Comparison of ENCODE assay signal across 9 mouse cellular contexts in the genomic region with DNA sequence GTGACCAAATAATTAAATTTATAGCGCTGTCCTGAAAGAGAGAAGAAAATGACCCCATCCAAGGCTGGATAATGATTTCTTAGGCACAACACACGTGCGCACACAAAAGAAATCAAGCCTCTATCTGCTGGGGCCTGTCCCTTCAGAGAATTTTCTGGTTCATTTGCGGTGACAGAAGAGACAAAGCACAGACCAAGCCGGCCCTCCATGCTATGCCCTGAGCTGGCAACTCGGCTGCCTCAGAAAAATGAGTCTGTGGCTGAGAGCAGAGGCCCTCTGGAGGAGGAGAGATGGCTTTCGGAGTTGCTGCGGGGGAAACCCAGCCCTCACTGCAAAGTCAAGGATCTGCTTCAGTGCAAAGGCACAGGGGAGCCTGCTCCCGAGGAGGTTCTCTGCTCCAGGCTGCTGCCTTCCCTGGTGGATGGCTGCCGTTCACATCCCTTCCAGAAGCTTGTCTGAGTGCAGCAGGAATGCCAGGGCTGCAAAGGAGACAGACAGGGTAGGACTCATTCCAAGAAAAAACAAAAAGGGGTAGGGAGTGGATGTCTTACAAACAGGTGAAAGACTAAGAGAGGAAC.
A peak's percentile ranks its signal among the peaks of the same experiment; 100 is the strongest.
DNase-seq lines count a peak whose midpoint lies in the region; ATAC-seq lines count a peak whose summit lies in the region.
"Had no signal": no experiment of that assay in that cellular context is flagged by ENCODE, and none has a peak within 500 bp of the region (broad histone marks: within the 10 kb centered on the region; RNA-seq: fewer than 3 reads in every experiment).

No protein-coding gene starts in this region.

- H3K4me3 ChIP-seq in forebrain, embryonic 15.5 days = no peak overlapping the region
- no peak overlapping the region for H3K4me3 ChIP-seq in midbrain, embryonic 14.5 days (replicated peaks; ENCODE audit: low read depth, low read length)

- H3K9me3 ChIP-seq in forebrain, embryonic 15.5 days = peaks cover 5% of the 10 kb centered on the region; the same call in 1 of the 2 replicates
- no peaks in the 10 kb centered on the region for H3K9me3 ChIP-seq in midbrain, embryonic 14.5 days (ENCODE audit: control insufficient read depth, low read length)

- WGBS in forebrain, embryonic 15.5 days = 4% methylated on average over 10 of the region's 10 CpGs
- 2% methylated on average over 10 of the region's 10 CpGs for WGBS in midbrain, embryonic 14.5 days

- peak overlapping the region; percentile 83 for H3K27ac ChIP-seq in forebrain, embryonic 15.5 days (replicated peaks)
- H3K27ac ChIP-seq in midbrain, embryonic 14.5 days (replicated peaks; ENCODE audit: low read depth, low read length) = peak overlapping the region; percentile 87
- H3K27ac ChIP-seq: macrophage had no signal

- H3K4me2 ChIP-seq in forebrain, embryonic 15.5 days (replicated peaks) = no peak overlapping the region
- H3K4me2 ChIP-seq in midbrain, embryonic 14.5 days (ENCODE audit: low read length) = no peak overlapping the region; the same call in 1 of the 2 replicates

- H3K27me3 ChIP-seq in forebrain, embryonic 15.5 days = no peaks in the 10 kb centered on the region
- H3K27me3 ChIP-seq in midbrain, embryonic 14.5 days (ENCODE audit: control insufficient read depth, insufficient read depth, low read length) = no peaks in the 10 kb centered on the region

- H3K36me3 ChIP-seq in forebrain, embryonic 15.5 days = no peaks in the 10 kb centered on the region
- H3K36me3 ChIP-seq in midbrain, embryonic 14.5 days (ENCODE audit: control insufficient read depth, insufficient read depth, low read length) = no peaks in the 10 kb centered on the region

- no peak for DNase-seq in frontal cortex, postnatal 10 days (ENCODE audit: low spot score in 2 of 2)
- DNase-seq in Muller cell, postnatal 12 days (ENCODE audit: inconsistent ontology term) = peak; percentile 76
- peak; percentile 78 for DNase-seq in midbrain, embryonic 14.5 days
- DNase-seq in thymus, postnatal 4 days = no peak
- no peak for DNase-seq in layer of hippocampus, postnatal 25 days (ENCODE audit: extremely low spot score in 1 of 2, low spot score in 1 of 2)
- no peak for DNase-seq in gastrocnemius, postnatal 4 days (ENCODE audit: low spot score in 2 of 2)

- peak overlapping the region; percentile 23; the same call in 1 of the 2 replicates for H3K9ac ChIP-seq in forebrain, embryonic 15.5 days (replicated peaks)
- peak overlapping the region; percentile 24; the same call in 1 of the 2 replicates for H3K9ac ChIP-seq in midbrain, embryonic 14.5 days (replicated peaks; ENCODE audit: low read length)

- peaks cover 10% of the 10 kb centered on the region for H3K4me1 ChIP-seq in forebrain, embryonic 15.5 days
- H3K4me1 ChIP-seq in midbrain, embryonic 14.5 days (ENCODE audit: control insufficient read depth, insufficient read depth, low read length) = peaks cover 17% of the 10 kb centered on the region

- peak; percentile 23; the same call in 1 of the 2 replicates for ATAC-seq in frontal cortex, adult (ENCODE audit: low TSS enrichment)
- peak; percentile 82 for ATAC-seq in forebrain, embryonic 15.5 days (replicated peaks)
- ATAC-seq in midbrain, embryonic 14.5 days (ENCODE audit: low FRiP score, low TSS enrichment) = peak; percentile 85

Comparison
In these comparisons a context has a peak if more than half of its experiments do, and no peak if none do; other contexts are left out.
1. ATAC-seq: peak in every context shown above with its lines; median percentile 85 in midbrain, embryonic 14.5 days; 82 in forebrain, embryonic 15.5 days; 23 in frontal cortex, adult.
2. DNase-seq: peak in Muller cell, postnatal 12 days (single experiment) and midbrain, embryonic 14.5 days (single experiment); none in frontal cortex, postnatal 10 days (0 of 2), thymus, postnatal 4 days (single experiment), layer of hippocampus, postnatal 25 days (0 of 2) and gastrocnemius, postnatal 4 days (0 of 2).